Mouse (Mus musculus) stomach, embryonic 14.5 days (tissue): Measurements from ENCODE around the gene Hpn. TPM values are rescaled to one million over a fixed set of nuclear protein-coding genes. Genes with fewer than 3 reads are reported as not detected.

Experiments used
- ATAC-seq: fragments of 200-750 bp; cut with Nextera tagmentation; 2 replicates; pipeline ENCODE4 v1.8.0; 2017; ENCODE audit warnings: low read depth, moderate TSS enrichment; ENCODE audit not compliant: insufficient number of reproducible peaks, insufficient read depth, low FRiP score
- H3K27ac ChIP-seq: fragments of 300-500 bp; sonication (generic); 2 replicates; pipeline ENCODE4 v1.5.1; 2014; ENCODE audit warnings: mild to moderate bottlenecking, low read length, moderate library complexity, mixed read lengths
- H3K27me3 ChIP-seq: fragments of 300-500 bp; sonication (generic); 2 replicates; pipeline ENCODE4 v1.6.1; 2014; ENCODE audit warnings: low read length, control low read depth, mixed read lengths; ENCODE audit not compliant: control insufficient read depth, insufficient read depth
- H3K36me3 ChIP-seq: fragments of 300-500 bp; sonication (generic); 2 replicates; pipeline ENCODE4 v1.6.1; 2014; ENCODE audit warnings: mild to moderate bottlenecking, control low read depth, low read length, moderate library complexity, mixed read lengths; ENCODE audit not compliant: control insufficient read depth, insufficient read depth
- H3K4me1 ChIP-seq: fragments of 300-500 bp; sonication (generic); 2 replicates; pipeline ENCODE4 v1.6.1; 2014; ENCODE audit warnings: low read length, control low read depth, mixed read lengths; ENCODE audit not compliant: control insufficient read depth, insufficient read depth
- H3K4me2 ChIP-seq: fragments of 300-500 bp; sonication (generic); replicated peaks from 2 replicates; pipeline ENCODE4 v1.6.1; 2014; ENCODE audit warnings: low read depth, low read length, control low read depth
- H3K4me3 ChIP-seq: fragments of 300-500 bp; sonication (generic); 2 replicates; pipeline ENCODE4 v1.5.1; 2014; ENCODE audit warnings: low read depth, low read length, control low read depth
- H3K9ac ChIP-seq: fragments of 300-500 bp; sonication (generic); replicated peaks from 2 replicates; pipeline ENCODE4 v1.6.1; 2014; ENCODE audit warnings: low read depth, mild to moderate bottlenecking, control low read depth, low read length, moderate library complexity, mixed read lengths
- H3K9me3 ChIP-seq: fragments of 300-500 bp; sonication (generic); 2 replicates; pipeline ENCODE4 v1.6.1; 2016; ENCODE audit warnings: low read depth, low read length, control low read depth; ENCODE audit not compliant: control insufficient read depth
- WGBS: fragments of 180-500 bp; shearing (Covaris S2); extraction: QIAGEN DNeasy Blood & Tissue Kit; methylation state at CpG from one replicate; pipeline ENCODE4 v1.1.7; 2014; 5-methylcytosine and 5-hydroxymethylcytosine counted together
- polyA plus RNA-seq: library from polyadenylated mRNA; unstranded; fragments of >200 nt; fragmentation: Nextera tagmentation; extraction: Ambion mirVana; gene quantifications from 2 replicates; pipeline ENCODE4 v1.2.1, GENCODE M21; 2014

Hpn gene
- polyA plus RNA-seq, 1 experiment from 2014 or later: 23.0 TPM

DNA sequence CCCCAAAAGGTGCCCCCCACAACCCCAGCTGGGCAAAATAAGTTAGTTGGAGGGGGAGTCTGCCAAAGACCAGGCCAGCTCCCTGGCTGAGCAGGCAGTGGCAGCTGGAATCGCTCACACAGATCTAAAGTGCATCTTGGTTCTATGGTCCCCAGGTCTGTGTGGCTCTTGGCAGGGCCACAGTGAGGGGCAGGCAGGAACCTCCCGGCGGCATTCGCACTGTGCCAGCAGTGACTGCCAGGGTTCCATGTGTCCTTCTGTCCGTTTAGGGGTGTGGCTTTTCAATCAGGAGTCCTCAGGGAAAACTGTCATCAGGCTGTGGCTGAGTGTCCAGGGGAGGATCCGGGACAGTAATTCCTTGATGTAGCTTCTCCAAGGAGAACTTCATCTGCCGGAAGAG is 15.1 kb upstream of the Hpn start:
- no peak overlapping the region for H3K4me3 ChIP-seq
- 91% methylated on average over 7 of the region's 7 CpGs for WGBS
- H3K27ac ChIP-seq: no peak overlapping the region
- 0 out of 2 replicates have a peak, but pooled peaks cover 4% of the 10 kb centered on the region for H3K4me1 ChIP-seq
- H3K4me2 ChIP-seq: no peak overlapping the region
- H3K9ac ChIP-seq: no peak overlapping the region
- H3K36me3 ChIP-seq: peaks cover 62% of the 10 kb centered on the region
- peaks cover 7% of the 10 kb centered on the region; the same call in 1 of the 2 replicates for H3K27me3 ChIP-seq
- ATAC-seq: no peak
- H3K9me3 ChIP-seq: no peaks in the 10 kb centered on the region

DNA sequence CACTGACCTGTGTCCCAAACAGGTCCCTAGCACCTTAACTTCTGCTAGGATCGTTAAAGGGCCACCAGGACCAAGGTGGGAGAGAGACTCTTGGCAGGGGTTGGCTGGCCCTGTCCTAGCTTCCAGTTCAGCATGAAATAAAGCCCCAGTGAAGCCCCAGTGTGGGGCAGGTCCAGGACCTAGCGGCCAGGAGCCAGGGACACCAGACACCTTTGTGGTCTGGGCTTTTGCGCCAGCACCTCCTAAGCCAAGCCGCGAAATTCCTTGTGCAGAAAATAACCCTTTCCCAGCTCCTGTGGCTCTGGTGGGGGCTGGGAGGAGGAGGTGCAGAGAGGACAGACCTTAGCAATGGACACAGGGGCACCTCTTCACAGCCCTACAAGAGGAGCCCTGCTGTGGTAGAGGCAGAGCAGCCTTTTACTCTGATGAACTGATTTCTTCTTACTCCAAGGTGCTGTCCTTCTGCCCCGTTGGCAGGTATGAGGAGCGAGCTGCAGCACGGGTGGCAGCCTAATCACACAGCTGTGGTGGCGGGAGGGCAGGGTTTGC is 13.1 kb upstream of the Hpn start:
- ATAC-seq: no peak
- H3K9ac ChIP-seq: no peak overlapping the region
- peaks cover 7% of the 10 kb centered on the region; the same call in 1 of the 2 replicates for H3K27me3 ChIP-seq
- H3K36me3 ChIP-seq: peaks cover 46% of the 10 kb centered on the region
- no peak overlapping the region for H3K27ac ChIP-seq
- H3K4me2 ChIP-seq: no peak overlapping the region
- H3K4me1 ChIP-seq: 0 out of 2 replicates have a peak, but pooled peaks cover 4% of the 10 kb centered on the region
- no peaks in the 10 kb centered on the region for H3K9me3 ChIP-seq
- no peak overlapping the region for H3K4me3 ChIP-seq
- WGBS: 63% methylated on average over 9 of the region's 9 CpGs

GRCm38 (mm10) chr7:31126851-31127724 is 12.0 kb upstream of the Hpn start, which contains the start of gene Scn1b:
Scn1b (minus strand) TSS chr7:31127003.
- no peak within 1 kb of the TSS for H3K27ac ChIP-seq
- peak; percentile 30; the same call in 1 of the 2 replicates for ATAC-seq
- WGBS: 1% methylated on average over 35 of the region's 60 CpGs
- peak within 1 kb of the TSS; percentile 46; the same call in 1 of the 2 replicates for H3K9ac ChIP-seq
- H3K4me3 ChIP-seq: peak within 1 kb of the TSS; percentile 47
- H3K9me3 ChIP-seq: no peaks in the 10 kb centered on the region
- H3K4me2 ChIP-seq: peak within 1 kb of the TSS; percentile 96
- peaks cover 35% of the 10 kb centered on the region for H3K36me3 ChIP-seq
- H3K4me1 ChIP-seq: 0 out of 2 replicates have a peak, but pooled peaks cover 4% of the 10 kb centered on the region
- H3K27me3 ChIP-seq: peaks cover 7% of the 10 kb centered on the region; the same call in 1 of the 2 replicates

DNA sequence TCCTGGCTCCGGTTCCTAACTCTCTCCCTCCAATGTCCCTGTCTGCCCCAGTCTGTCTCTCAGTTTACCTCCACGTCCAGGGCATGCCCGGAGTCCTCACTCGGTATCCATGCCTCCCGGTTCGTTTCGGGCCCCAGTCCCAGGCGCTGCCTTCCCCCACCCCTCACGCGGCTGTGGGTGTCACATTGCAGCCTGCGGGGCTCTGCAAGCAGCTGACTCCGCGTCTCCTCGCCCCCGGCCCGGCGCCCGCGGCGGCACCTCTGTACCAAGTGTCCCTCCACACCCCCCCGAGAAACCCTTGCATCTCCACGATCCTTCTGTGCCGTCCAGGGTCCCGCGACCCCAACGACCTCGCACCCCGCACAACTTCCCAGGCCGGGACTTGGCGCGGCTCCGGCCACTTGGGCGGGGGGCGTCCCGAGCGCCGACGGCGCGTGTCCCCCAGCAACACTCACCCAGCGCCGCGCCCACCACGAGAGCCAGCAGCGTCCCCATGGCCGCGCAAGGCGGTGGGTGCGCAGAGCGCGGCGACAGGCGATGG is 11.2 kb upstream of the Hpn start:
- 0 out of 2 replicates have a peak, but pooled peaks cover 4% of the 10 kb centered on the region for H3K4me1 ChIP-seq
- H3K9me3 ChIP-seq: no peaks in the 10 kb centered on the region
- H3K36me3 ChIP-seq: peaks cover 27% of the 10 kb centered on the region
- no peak overlapping the region for H3K27ac ChIP-seq
- no peak for ATAC-seq
- H3K4me3 ChIP-seq: peak overlapping the region; percentile 47
- peaks cover 7% of the 10 kb centered on the region; the same call in 1 of the 2 replicates for H3K27me3 ChIP-seq
- H3K9ac ChIP-seq: peak overlapping the region; percentile 46; the same call in 1 of the 2 replicates
- peak overlapping the region; percentile 96 for H3K4me2 ChIP-seq
- 2% methylated on average over 53 of the region's 53 CpGs for WGBS

GRCm38 (mm10) chr7:31125116-31125515 is 10.0 kb upstream of the Hpn start:
- Histone ChIP-seq H3K27me3 (peaks cover 7% of the 10 kb centered on the region; the same call in 1 of the 2 replicates), H3K36me3 (peaks cover 17% of the 10 kb centered on the region), H3K27ac (no peak overlapping the region), H3K4me3 (no peak overlapping the region), H3K9me3 (no peaks in the 10 kb centered on the region), H3K9ac (no peak overlapping the region), H3K4me1 (0 out of 2 replicates have a peak, but pooled peaks cover 4% of the 10 kb centered on the region), H3K4me2 (no peak overlapping the region)
- WGBS: 78% methylated on average over 13 of the region's 13 CpGs
- ATAC-seq: no peak

DNA sequence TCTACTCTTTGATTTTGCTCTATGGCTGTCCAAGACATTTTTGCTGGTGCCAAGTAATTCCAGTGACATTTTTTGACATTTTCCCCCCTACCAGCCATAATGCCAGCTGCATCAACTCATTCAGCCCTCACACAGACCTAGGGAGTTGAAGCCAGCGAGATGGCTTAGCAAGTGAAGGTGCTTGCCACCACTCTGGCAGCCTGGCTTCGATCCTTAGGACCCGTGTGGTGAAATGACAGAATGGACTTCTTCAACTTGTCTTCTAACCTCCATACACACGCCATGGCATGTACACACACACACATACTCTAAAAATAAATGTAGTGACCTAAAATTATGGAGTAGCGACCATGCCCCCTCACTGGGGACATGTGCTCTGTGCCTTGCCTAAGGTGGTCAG is 9.3 kb upstream of the Hpn start:
- Histone ChIP-seq H3K27ac (no peak overlapping the region), H3K27me3 (peaks cover 7% of the 10 kb centered on the region; the same call in 1 of the 2 replicates)
- 84% methylated on average over 5 of the region's 5 CpGs for WGBS

DNA sequence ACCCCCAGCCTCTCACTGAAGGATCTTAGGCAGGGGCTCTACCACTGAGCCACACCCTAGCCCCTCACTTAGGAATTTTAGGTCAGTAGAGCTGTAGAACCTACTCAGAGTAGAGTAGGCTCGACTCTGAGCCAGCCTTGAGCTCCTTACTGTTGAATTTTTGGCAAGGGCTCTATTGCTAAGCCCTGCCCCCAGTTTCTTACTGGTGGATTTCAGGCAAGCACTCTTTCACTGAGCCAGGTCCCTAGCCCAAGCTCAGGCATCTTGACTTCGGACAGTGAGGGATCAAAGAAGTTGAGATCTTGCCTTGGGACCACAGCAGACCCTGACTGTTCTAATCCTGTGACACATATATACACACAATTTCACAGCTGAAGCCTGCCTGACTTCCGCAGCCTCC is 8.6 kb upstream of the Hpn start:
- Histone ChIP-seq H3K4me1 (0 out of 2 replicates have a peak, but pooled peaks cover 4% of the 10 kb centered on the region), H3K27me3 (peaks cover 7% of the 10 kb centered on the region; the same call in 1 of the 2 replicates), H3K9ac (no peak overlapping the region), H3K9me3 (no peaks in the 10 kb centered on the region), H3K36me3 (peaks cover 3% of the 10 kb centered on the region; the same call in 1 of the 2 replicates), H3K4me3 (no peak overlapping the region), H3K27ac (no peak overlapping the region), H3K4me2 (no peak overlapping the region)
- WGBS: 73% methylated on average over 3 of the region's 3 CpGs
- no peak for ATAC-seq

More for the DNA sequence above, 9.3 kb upstream of the Hpn start:
- Histone ChIP-seq H3K36me3 (peaks cover 10% of the 10 kb centered on the region; the same call in 1 of the 2 replicates), H3K9me3 (no peaks in the 10 kb centered on the region), H3K4me1 (0 out of 2 replicates have a peak, but pooled peaks cover 4% of the 10 kb centered on the region), H3K9ac (no peak overlapping the region), H3K4me3 (no peak overlapping the region), H3K4me2 (no peak overlapping the region)
- ATAC-seq: no peak
